Mouse (Mus musculus): ENCODE measurements at regions not wholly inside any gene's neighbourhood (a gene's known extent, or its start where the extent isn't known, plus 50 kb on each side); places are given as distances from the start of the nearest gene placed in this dataset.

DNA sequence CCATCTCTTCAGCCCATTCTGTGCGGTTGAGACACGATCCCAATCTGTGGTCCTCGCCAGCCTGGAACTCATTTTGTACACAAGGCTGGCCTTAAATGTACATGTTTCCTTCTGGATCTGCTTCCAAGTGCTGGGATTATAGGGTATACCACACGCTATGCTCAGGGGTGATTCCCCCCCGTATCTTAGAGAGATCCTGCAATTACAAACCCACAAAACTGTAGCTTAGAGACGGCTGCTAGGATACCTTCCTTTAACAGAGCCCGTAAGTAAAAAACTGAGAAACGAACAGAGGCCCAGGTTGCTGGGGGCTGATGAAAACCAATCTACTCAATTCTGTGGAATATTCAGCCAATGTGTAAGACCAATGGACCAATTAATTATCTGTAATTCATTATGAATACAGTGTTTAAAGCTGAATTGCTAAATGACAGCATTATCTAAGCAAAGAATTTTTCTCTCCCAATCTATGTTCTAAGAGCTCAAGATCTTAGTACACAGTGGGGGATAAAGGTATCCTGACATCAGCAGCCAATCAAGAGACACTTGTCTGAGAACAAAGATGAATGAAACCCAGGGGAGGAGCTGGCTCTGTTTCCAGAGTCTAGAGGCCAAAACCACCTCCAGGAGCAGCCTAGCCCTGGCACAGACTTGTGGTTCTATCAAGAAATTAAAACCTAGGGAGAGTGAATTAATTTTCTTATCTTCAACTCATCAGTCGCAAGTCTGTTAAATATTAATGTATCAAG is 54.0 kb upstream of the Xpo1 start:
- no peak for TF ChIP-seq CTCF (IDR thresholded peaks at IDR 0.05; ENCODE audit: low read depth)
- TF ChIP-seq EP300 (IDR thresholded peaks at IDR 0.05; ENCODE audit: low read depth): no peak
